Mouse (Mus musculus): ENCODE measurements around the gene Cd86. TPM values are rescaled to one million over a fixed set of nuclear protein-coding genes. Genes with fewer than 3 reads are reported as not detected.

The Cd86 gene
- polyA plus RNA-seq, 1 experiment from 2014 or later: 2.0 TPM

DNA sequence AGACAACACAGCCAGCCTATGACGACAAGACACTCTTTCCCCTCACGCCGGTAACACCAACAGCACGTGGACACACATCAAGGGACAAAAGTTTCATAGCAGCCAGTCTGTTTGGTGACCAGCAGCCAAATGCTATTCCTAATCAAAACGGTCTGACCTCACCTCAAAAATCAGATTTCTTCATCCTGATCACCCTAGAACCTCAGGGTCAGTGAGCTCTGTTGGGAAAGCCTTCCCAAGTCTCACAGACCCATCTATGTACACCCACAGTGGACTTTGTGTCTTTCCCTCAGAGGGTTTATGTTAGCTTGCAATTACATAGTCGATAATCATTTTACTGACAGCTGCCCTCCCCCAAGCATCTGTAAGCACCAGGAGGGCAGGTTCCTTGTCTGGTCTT lies 106.3 kb downstream of the Cd86 start:
- DNase-seq (no peak), ATAC-seq (ENCODE audit: low FRiP score, low TSS enrichment) (no peak)
- Histone ChIP-seq H3K27ac (replicated peaks; ENCODE audit: low read depth, low read length) (no peak overlapping the region), H3K9me3 (ENCODE audit: control insufficient read depth, low read length) (no peaks in the 10 kb centered on the region), H3K36me3 (ENCODE audit: control insufficient read depth, insufficient read depth, low read length) (no peaks in the 10 kb centered on the region), H3K27me3 (ENCODE audit: control insufficient read depth, insufficient read depth, low read length) (no peaks in the 10 kb centered on the region; the same call in none of the 2 replicates), H3K4me2 (ENCODE audit: low read length) (no peak overlapping the region), H3K4me3 (replicated peaks; ENCODE audit: low read depth, low read length) (no peak overlapping the region), H3K4me1 (ENCODE audit: control insufficient read depth, insufficient read depth, low read length) (peaks cover 7% of the 10 kb centered on the region; the same call in 1 of the 2 replicates), H3K9ac (replicated peaks; ENCODE audit: low read length) (no peak overlapping the region)
- 91% methylated on average over 6 of the region's 6 CpGs for WGBS

DNA sequence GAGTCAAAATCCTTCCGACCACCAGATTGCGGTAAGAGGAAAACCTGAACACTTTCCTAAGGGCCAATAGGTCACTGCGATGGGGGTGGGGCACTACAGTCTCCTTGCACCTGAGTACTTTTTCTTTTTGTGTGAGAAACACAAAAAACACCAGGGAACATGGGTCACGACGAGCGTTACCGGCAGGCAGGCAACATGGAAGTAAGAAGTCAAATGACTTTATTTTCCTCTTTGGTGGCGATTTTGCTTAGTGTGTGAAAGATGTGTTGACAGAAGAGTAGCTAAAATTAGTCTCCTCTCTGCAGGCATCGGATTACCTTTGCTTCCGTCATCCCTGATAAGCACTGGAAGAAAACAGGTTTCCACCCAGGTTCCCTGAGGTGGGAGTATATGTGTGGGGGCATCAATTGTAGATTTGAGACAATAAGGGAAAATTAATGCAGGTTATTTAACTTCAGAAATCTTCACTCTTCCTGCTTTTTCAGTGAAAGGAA lies 110.2 kb downstream of the Cd86 start:
- WGBS: 85% methylated on average over 10 of the region's 10 CpGs
- no peaks in the 10 kb centered on the region for H3K36me3 ChIP-seq (ENCODE audit: control insufficient read depth, insufficient read depth, low read length)

More for the DNA sequence above, 110.2 kb downstream of the Cd86 start:
- H3K4me1 ChIP-seq (ENCODE audit: control insufficient read depth, insufficient read depth, low read length): no peaks in the 10 kb centered on the region
- H3K27ac ChIP-seq (replicated peaks; ENCODE audit: low read depth, low read length): no peak overlapping the region
- H3K4me3 ChIP-seq (replicated peaks; ENCODE audit: low read depth, low read length): no peak overlapping the region
- no peaks in the 10 kb centered on the region for H3K27me3 ChIP-seq (ENCODE audit: control insufficient read depth, insufficient read depth, low read length)
- no peak overlapping the region for H3K4me2 ChIP-seq (ENCODE audit: low read length)
- H3K9ac ChIP-seq (replicated peaks; ENCODE audit: low read length): no peak overlapping the region
- 0 out of 2 replicates have a peak, but pooled peaks cover 2% of the 10 kb centered on the region for H3K9me3 ChIP-seq (ENCODE audit: control insufficient read depth, low read length)
- ATAC-seq (ENCODE audit: low FRiP score, low TSS enrichment) (no peak), DNase-seq (no peak)

Other genes starting within 250 kb of the Cd86 start
- not detected in 2 replicates for gene Stfa3, start 210.7 kb downstream of the Cd86 start, polyA plus RNA-seq (2014; fragmentation: Nextera tagmentation; extraction: Ambion mirVana)
- gene Casr, start 103.9 kb downstream of the Cd86 start, polyA plus RNA-seq (2014; fragmentation: Nextera tagmentation; extraction: Ambion mirVana): 0.05 and 0.23 TPM in 2 replicates
- gene Ildr1, start 27.9 kb upstream of the Cd86 start, polyA plus RNA-seq (2014; fragmentation: Nextera tagmentation; extraction: Ambion mirVana): 0.16 and 0.26 TPM in 2 replicates
- 9.2 and 12.4 TPM in 2 replicates for gene Slc15a2, start 118.9 kb upstream of the Cd86 start, polyA plus RNA-seq (2014; fragmentation: Nextera tagmentation; extraction: Ambion mirVana)
- 61.6 and 65.5 TPM in 2 replicates for gene Iqcb1, start 162.3 kb upstream of the Cd86 start, polyA plus RNA-seq (2014; fragmentation: Nextera tagmentation; extraction: Ambion mirVana)
- gene Eaf2, start 208.9 kb upstream of the Cd86 start, polyA plus RNA-seq (2014; fragmentation: Nextera tagmentation; extraction: Ambion mirVana): 0.38 and 0.45 TPM in 2 replicates
- 88.6 and 92.5 TPM in 2 replicates for gene Golgb1, start 209.1 kb upstream of the Cd86 start, polyA plus RNA-seq (2014; fragmentation: Nextera tagmentation; extraction: Ambion mirVana)

Measured in midbrain, embryonic 14.5 days (tissue).